Mouse (Mus musculus): ENCODE data around the gene Aqp9. TPM values are rescaled to one million over a fixed set of nuclear protein-coding genes. Genes with fewer than 3 reads are reported as not detected.

Aqp9 gene
- total and polyA plus RNA-seq, 3 experiments: 0.08 TPM; not detected in 2

DNA sequence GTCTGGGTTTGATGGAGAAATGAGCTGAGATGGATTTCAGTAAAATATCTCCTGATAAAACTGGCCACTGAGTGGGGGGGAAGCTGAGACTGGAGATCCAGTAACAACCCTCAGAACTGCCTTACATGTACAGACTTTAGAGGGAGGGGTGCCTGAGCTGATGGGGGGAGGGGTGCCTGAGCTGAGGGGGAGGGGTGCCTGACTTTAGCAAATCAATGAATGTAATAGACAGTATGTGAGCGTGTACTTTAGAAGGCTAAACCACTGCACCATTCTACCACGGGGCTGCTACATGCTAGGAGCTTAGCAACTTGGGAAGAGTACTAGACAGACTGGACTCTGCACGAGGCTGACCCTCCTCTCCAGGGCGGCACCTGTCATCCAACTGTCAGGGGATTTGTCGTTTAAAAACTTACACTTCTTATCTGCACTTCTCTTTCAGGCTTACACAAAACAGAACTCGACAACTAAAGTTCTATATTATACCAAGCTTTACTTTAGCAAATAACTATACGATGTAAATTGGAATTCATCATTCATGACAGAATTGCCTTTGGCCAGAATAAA, 9.3 kb downstream of the Aqp9 start:
- Histone ChIP-seq H3K27me3 (replicated peaks) (no peaks in the 10 kb centered on the region), H3K4me2 (ENCODE audit: insufficient read depth, low read depth, poor library complexity, severe bottlenecking) (no peak overlapping the region), H3K9me3 (replicated peaks; ENCODE audit: low read length) (no peaks in the 10 kb centered on the region), H3K27ac (ENCODE audit: insufficient read depth, low read depth) (no peak overlapping the region), H3K36me3 (replicated peaks in 1 of 2; ENCODE audit: control insufficient read depth in 1 of 2, insufficient read depth in 1 of 2, low read length in 1 of 2) (no peaks in the 10 kb centered on the region), H3K79me2 (replicated peaks; ENCODE audit: control insufficient read depth, extremely low read depth, insufficient read depth, poor library complexity, severe bottlenecking) (no peaks in the 10 kb centered on the region), H3K9ac (ENCODE audit: insufficient read depth, low read depth) (no peak overlapping the region), H3K4me3 (replicated peaks in 1 of 3; ENCODE audit: low read depth in 2 of 3, low read length in 2 of 3, poor library complexity in 1 of 3) (no peak overlapping the region), H3K4me1 (ENCODE audit: control insufficient read depth in 1 of 2, insufficient read depth in 2 of 2) (peaks cover 5 to 10% of the 10 kb centered on the region in 2 experiments)
- in situ Hi-C loops (cut with MboI; ENCODE audit: low pct_ligation_motif_present, low pct_unique_long_range_greater_than_20kb, low sequenced_read_pairs) (no loop called here), dilution Hi-C loops (cut with MboI; ENCODE audit: extremely low pct_ligation_motif_present, extremely low pct_unique_long_range_greater_than_20kb, low sequenced_read_pairs) (no loop called here)
- TF ChIP-seq MAFK (IDR thresholded peaks at IDR 0.05; ENCODE audit: insufficient replicate concordance, low read length) (no peak), TBP (conservative IDR thresholded peaks at IDR 0.05; ENCODE audit: low read depth, low read length) (no peak), MXI1 (IDR thresholded peaks at IDR 0.05; ENCODE audit: low read depth, low read length) (no peak), SIN3A (IDR thresholded peaks at IDR 0.05; ENCODE audit: low read length) (no peak)
- DNase-seq (ENCODE audit: extremely low read depth): no peak

DNA sequence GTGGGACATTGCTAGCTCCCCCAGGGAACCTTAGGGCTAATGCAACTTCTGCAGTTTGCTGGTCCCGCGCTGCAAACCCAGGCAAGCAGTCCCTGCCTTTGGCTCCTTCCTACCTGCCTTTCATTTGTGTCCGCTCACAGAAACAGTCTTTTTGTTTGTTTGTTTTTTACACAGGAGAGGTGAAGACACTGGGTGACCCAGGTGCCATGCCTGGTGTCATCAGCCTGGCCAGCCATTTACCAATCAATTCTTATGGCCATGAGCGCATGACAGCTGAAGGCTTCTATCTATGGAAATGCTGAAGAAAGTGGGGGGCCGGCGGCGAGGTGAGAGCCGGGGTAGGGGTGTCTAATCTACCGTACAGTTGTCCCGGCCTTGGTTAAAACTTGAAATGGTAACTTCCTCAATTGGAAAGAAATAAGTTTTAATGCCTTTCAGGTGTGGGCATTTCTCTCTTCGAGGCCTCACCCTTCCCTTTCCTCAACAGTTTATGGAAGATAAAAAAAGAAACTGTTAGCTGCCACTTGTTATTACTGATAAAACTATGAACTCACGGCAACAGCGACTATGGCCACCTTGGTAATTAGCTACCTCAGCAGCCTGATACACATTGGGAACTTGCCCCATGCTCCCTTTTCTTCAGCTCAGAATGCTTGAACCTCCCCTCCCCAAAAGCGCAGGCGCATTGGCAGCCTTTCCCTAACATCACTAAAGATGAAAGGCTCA, 10.4 kb downstream of the Aqp9 start:
- Histone ChIP-seq H3K4me2 (ENCODE audit: insufficient read depth, low read depth, poor library complexity, severe bottlenecking) (no peak overlapping the region), H3K36me3 (replicated peaks in 1 of 2; ENCODE audit: control insufficient read depth in 1 of 2, insufficient read depth in 1 of 2, low read length in 1 of 2) (no peaks in the 10 kb centered on the region), H3K4me1 (ENCODE audit: control insufficient read depth in 1 of 2, insufficient read depth in 2 of 2) (peaks cover 5 to 10% of the 10 kb centered on the region in 2 experiments), H3K27me3 (replicated peaks) (no peaks in the 10 kb centered on the region), H3K9ac (ENCODE audit: insufficient read depth, low read depth) (no peak overlapping the region), H3K4me3 (replicated peaks in 1 of 3; ENCODE audit: low read depth in 2 of 3, low read length in 2 of 3, poor library complexity in 1 of 3) (no peak overlapping the region), H3K9me3 (replicated peaks; ENCODE audit: low read length) (no peaks in the 10 kb centered on the region), H3K79me2 (replicated peaks; ENCODE audit: control insufficient read depth, extremely low read depth, insufficient read depth, poor library complexity, severe bottlenecking) (no peaks in the 10 kb centered on the region), H3K27ac (ENCODE audit: insufficient read depth, low read depth) (no peak overlapping the region)
- dilution Hi-C loops (cut with MboI; ENCODE audit: extremely low pct_ligation_motif_present, extremely low pct_unique_long_range_greater_than_20kb, low sequenced_read_pairs) (no loop called here), in situ Hi-C loops (cut with MboI; ENCODE audit: low pct_ligation_motif_present, low pct_unique_long_range_greater_than_20kb, low sequenced_read_pairs) (no loop called here)
- no peak for DNase-seq (ENCODE audit: extremely low read depth)
- no peak for TF ChIP-seq KAT2A (IDR thresholded peaks at IDR 0.05; ENCODE audit: insufficient replicate concordance, low read length)
- no peak for TF ChIP-seq E2F4 (IDR thresholded peaks at IDR 0.05; ENCODE audit: insufficient replicate concordance, low read depth, low read length)
- no peak for TF ChIP-seq NRF1 (IDR thresholded peaks at IDR 0.05; ENCODE audit: low read depth, low read length)
- no peak for TF ChIP-seq MXI1 (IDR thresholded peaks at IDR 0.05; ENCODE audit: low read depth, low read length)
- TF ChIP-seq ZKSCAN1 (IDR thresholded peaks at IDR 0.05; ENCODE audit: borderline replicate concordance, low read depth, low read length): no peak
- TF ChIP-seq MEF2A (IDR thresholded peaks at IDR 0.05; ENCODE audit: borderline replicate concordance, low read depth, low read length): no peak
- TF ChIP-seq EP300 (IDR thresholded peaks at IDR 0.05; ENCODE audit: low read length): no peak
- no peak for TF ChIP-seq UBTF (IDR thresholded peaks at IDR 0.05; ENCODE audit: low read depth, low read length)
- no peak for TF ChIP-seq CHD1 (IDR thresholded peaks at IDR 0.05; ENCODE audit: low read depth, low read length)
- TF ChIP-seq POLR2AphosphoS2 (IDR thresholded peaks at IDR 0.05; ENCODE audit: low read depth, low read length): no peak
- TF ChIP-seq MYC (IDR thresholded peaks at IDR 0.05; ENCODE audit: low read depth, low read length): no peak
- no peak for TF ChIP-seq CTCF (conservative IDR thresholded peaks at IDR 0.05 in 1 of 2, IDR thresholded peaks at IDR 0.05 in 1 of 2; ENCODE audit: low read depth in 2 of 2, low read length in 2 of 2)
- TF ChIP-seq PAX5 (IDR thresholded peaks at IDR 0.05; ENCODE audit: low read length): no peak
- TF ChIP-seq RCOR1 (conservative IDR thresholded peaks at IDR 0.05; ENCODE audit: low read depth, low read length): no peak
- no peak for TF ChIP-seq SIN3A (IDR thresholded peaks at IDR 0.05; ENCODE audit: low read length)
- no peak for TF ChIP-seq RAD21 (IDR thresholded peaks at IDR 0.05; ENCODE audit: low read depth, low read length)

All from CH12.LX (cell line).